Mouse (Mus musculus) liver, adult 2 months (tissue): ENCODE data around the gene I830077J02Rik. TPM values are rescaled to one million over a fixed set of nuclear protein-coding genes. Genes with fewer than 3 reads are reported as not detected.
A peak's percentile ranks its signal among the peaks of the same experiment; 100 is the strongest.

Experiments
- DNase-seq: peaks from one replicate; pipeline ENCODE4 v3.0.0-alpha.2; 2011; ENCODE audit warnings: low read depth, low spot score; ENCODE audit errors: extremely low read depth
- H3K27ac ChIP-seq: fragments of 200-500 bp; replicated peaks from 2 replicates; pipeline ENCODE4 v1.5.1; 2012; ENCODE audit warnings: low read depth, mild to moderate bottlenecking, control low read depth, inconsistent platforms, low read length; ENCODE audit not compliant: insufficient read depth
- H3K27me3 ChIP-seq: fragments of 200-500 bp; 2 replicates; pipeline ENCODE4 v1.6.1; 2012; ENCODE audit warnings: mild to moderate bottlenecking, moderate library complexity, low read length, inconsistent platforms; ENCODE audit not compliant: control insufficient read depth, insufficient read depth
- H3K36me3 ChIP-seq: fragments of 200-500 bp; 2 replicates; pipeline ENCODE4 v1.6.1; 2012; ENCODE audit warnings: low read length, inconsistent platforms; ENCODE audit not compliant: control insufficient read depth, insufficient read depth
- H3K4me1 ChIP-seq: fragments of 200-500 bp; 2 replicates; pipeline ENCODE4 v1.6.1; 2011; ENCODE audit warnings: low read length; ENCODE audit not compliant: control insufficient read depth, insufficient read depth
- H3K4me3 ChIP-seq: fragments of 200-500 bp; 2 replicates; pipeline ENCODE4 v1.5.1; 2011; ENCODE audit warnings: low read depth, mild to moderate bottlenecking, control low read depth, low read length, moderate library complexity; ENCODE audit not compliant: insufficient read depth
- H3K79me2 ChIP-seq: fragments of 200-500 bp; 2 replicates; pipeline ENCODE4 v1.6.1; 2012; ENCODE audit warnings: inconsistent platforms, mild to moderate bottlenecking, low read length, moderate library complexity; ENCODE audit not compliant: control insufficient read depth, insufficient read depth
- H3K9ac ChIP-seq: fragments of 200-500 bp; 2 replicates; pipeline ENCODE4 v1.6.1; 2012; ENCODE audit warnings: low read depth, mild to moderate bottlenecking, control low read depth, inconsistent platforms, low read length
- CTCF ChIP-seq: fragments of 200-500 bp; IDR thresholded peaks from 2 replicates; pipeline ENCODE4 v1.5.1; 2011; ENCODE audit warnings: low read depth, low read length, control low read depth
- POLR2A ChIP-seq: fragments of 200-500 bp; IDR thresholded peaks from 2 replicates; pipeline ENCODE4 v1.6.1; 2011; ENCODE audit warnings: low read length, control low read depth; ENCODE audit not compliant: insufficient read depth; ENCODE audit errors: extremely low read depth
- WGBS: fragments of 180-500 bp; shearing (Covaris S2); methylation state at CpG from one replicate; pipeline ENCODE4 v1.1.7; 2018; 5-methylcytosine and 5-hydroxymethylcytosine counted together
- polyA plus RNA-seq: library from polyadenylated mRNA; depleted of rRNA; stranded (reverse); fragments of >200 nt; gene quantifications from 2 replicates; pipeline ENCODE4 v1.2.3, GENCODE M21; 2012
- total RNA-seq: library from RNA; depleted of rRNA; stranded (reverse); fragments of >200 nt; gene quantifications from 2 replicates; pipeline ENCODE4 v1.2.3, GENCODE M21; 2014

The I830077J02Rik gene
- total and polyA plus RNA-seq, 2 experiments = 0.39 to 0.55 TPM

DNA sequence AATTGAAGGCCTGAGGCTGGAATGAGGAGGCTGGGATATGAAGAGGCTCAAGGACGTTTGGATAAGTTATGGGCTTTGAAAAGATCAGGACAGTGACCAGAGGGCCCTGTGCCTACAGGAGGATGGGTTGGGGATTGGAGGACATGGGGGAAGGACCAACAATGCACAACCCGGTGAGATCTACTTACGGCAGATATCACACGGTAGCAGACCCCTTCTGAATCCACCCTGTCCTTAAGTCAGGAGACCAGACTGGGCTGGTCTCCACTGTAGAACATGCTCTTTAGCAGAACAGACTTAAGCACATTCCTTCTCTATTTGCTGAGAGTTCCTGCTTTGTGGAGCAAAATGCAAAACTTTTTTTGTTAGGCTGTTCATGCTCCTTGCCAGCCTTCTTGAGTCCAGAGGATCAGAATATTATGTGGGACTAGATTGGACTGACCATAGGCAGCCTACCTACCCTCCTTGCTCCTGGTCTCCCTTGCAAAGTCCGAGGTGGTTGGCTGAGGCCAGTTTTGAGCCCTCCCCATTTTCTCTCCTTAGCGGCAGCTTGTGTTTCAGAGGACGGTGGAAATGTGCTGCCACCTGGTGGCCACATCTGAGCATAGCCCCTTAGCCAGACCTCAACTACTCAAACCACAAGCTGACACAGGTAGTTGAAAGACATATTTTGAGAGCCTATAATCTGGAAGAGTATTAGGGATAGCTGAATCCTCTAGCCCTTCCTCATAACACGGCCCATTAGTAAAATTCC, 32.9 kb downstream of the I830077J02Rik start:
- Histone ChIP-seq H3K36me3 (no peaks in the 10 kb centered on the region), H3K27ac (no peak overlapping the region), H3K4me3 (no peak overlapping the region), H3K27me3 (no peaks in the 10 kb centered on the region), H3K79me2 (no peaks in the 10 kb centered on the region), H3K9ac (no peak overlapping the region), H3K4me1 (no peaks in the 10 kb centered on the region; the same call in 1 of the 2 replicates)
- WGBS = 41% methylated on average over 8 of the region's 8 CpGs
- DNase-seq = peak; percentile 69
- peak; percentile 94 for TF ChIP-seq CTCF
- TF ChIP-seq POLR2A = no peak

DNA sequence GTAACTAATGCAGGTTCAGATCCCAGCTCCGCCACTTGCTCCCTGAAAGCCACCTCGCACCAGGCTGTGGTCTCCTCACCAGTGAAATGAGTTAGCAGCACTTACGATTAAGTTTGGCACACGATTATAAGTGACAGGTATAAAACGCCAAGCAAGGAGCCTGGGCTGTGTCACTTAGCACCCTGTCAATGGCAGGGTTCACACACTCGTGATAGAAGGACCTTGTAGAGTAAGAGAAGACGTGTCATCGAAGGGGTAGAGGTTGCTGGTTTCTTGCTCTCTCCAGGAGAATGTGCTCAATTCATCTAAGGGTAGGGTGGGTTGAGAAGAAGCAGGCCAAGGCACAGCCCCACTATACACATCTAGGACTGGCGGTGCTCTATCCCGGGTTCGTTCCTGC, 33.6 kb downstream of the I830077J02Rik start:
- no peak overlapping the region for H3K9ac ChIP-seq
- TF ChIP-seq POLR2A = no peak
- no peak for TF ChIP-seq CTCF
- H3K27ac ChIP-seq = no peak overlapping the region
- H3K27me3 ChIP-seq = no peaks in the 10 kb centered on the region
- H3K36me3 ChIP-seq = no peaks in the 10 kb centered on the region
- no peaks in the 10 kb centered on the region for H3K79me2 ChIP-seq
- 95% methylated on average over 11 of the region's 11 CpGs for WGBS
- H3K4me1 ChIP-seq = no peaks in the 10 kb centered on the region; the same call in 1 of the 2 replicates
- H3K4me3 ChIP-seq = no peak overlapping the region
- no peak for DNase-seq

DNA sequence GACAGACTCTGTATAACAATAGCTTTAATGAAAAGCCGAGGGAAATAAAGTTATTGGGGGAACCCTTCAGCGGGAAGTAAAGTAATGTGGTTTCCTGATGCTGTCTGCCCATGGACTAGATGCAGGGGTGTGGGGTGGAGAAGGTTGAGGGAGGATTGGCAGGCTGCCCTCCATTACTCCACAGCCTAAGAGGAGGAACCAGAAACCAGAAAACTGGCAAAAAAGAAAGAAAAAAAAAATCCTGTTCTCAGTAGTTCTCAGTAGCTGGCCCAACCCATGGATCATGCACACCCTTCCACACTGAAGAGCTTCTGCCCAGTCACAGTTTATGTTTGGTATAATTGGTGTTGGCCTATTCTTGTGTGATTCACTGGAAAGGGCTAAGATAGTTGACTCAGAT, 34.1 kb downstream of the I830077J02Rik start:
- TF ChIP-seq CTCF (no peak), POLR2A (no peak)
- H3K27ac ChIP-seq = no peak overlapping the region
- H3K4me3 ChIP-seq = no peak overlapping the region
- no peaks in the 10 kb centered on the region for H3K27me3 ChIP-seq
- H3K79me2 ChIP-seq = no peaks in the 10 kb centered on the region
- WGBS = 69% methylated on average over 2 of the region's 2 CpGs
- H3K4me1 ChIP-seq = no peaks in the 10 kb centered on the region; the same call in 1 of the 2 replicates
- H3K36me3 ChIP-seq = no peaks in the 10 kb centered on the region
- H3K9ac ChIP-seq = no peak overlapping the region
- DNase-seq = peak; percentile 32

DNA sequence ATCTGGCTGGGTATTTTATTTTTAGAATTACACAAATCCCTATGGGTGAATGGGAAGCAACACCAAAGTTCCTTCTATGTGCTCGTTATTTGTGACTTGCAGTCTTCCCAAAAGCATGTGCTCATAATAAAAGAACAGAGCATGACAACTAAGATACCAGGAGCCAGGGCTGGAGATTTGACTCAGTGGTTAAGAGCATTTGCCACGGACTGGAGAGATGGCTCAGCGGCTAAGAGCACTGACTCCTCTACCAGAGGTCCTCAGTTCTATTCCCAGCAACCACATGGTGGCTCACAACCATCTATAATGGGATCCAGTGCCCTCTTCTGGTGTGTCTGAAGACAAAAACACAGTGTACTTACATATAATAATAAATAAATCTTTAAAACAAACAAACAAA, 35.7 kb downstream of the I830077J02Rik start:
- H3K4me1 ChIP-seq = peaks cover 2% of the 10 kb centered on the region; the same call in 1 of the 2 replicates
- H3K27me3 ChIP-seq = no peaks in the 10 kb centered on the region
- H3K9ac ChIP-seq = no peak overlapping the region
- no peaks in the 10 kb centered on the region for H3K79me2 ChIP-seq
- no peak overlapping the region for H3K27ac ChIP-seq
- TF ChIP-seq CTCF (no peak), POLR2A (no peak)
- H3K4me3 ChIP-seq = no peak overlapping the region
- no peak for DNase-seq
- 93% methylated on average over 3 of the region's 3 CpGs for WGBS
- H3K36me3 ChIP-seq = no peaks in the 10 kb centered on the region

DNA sequence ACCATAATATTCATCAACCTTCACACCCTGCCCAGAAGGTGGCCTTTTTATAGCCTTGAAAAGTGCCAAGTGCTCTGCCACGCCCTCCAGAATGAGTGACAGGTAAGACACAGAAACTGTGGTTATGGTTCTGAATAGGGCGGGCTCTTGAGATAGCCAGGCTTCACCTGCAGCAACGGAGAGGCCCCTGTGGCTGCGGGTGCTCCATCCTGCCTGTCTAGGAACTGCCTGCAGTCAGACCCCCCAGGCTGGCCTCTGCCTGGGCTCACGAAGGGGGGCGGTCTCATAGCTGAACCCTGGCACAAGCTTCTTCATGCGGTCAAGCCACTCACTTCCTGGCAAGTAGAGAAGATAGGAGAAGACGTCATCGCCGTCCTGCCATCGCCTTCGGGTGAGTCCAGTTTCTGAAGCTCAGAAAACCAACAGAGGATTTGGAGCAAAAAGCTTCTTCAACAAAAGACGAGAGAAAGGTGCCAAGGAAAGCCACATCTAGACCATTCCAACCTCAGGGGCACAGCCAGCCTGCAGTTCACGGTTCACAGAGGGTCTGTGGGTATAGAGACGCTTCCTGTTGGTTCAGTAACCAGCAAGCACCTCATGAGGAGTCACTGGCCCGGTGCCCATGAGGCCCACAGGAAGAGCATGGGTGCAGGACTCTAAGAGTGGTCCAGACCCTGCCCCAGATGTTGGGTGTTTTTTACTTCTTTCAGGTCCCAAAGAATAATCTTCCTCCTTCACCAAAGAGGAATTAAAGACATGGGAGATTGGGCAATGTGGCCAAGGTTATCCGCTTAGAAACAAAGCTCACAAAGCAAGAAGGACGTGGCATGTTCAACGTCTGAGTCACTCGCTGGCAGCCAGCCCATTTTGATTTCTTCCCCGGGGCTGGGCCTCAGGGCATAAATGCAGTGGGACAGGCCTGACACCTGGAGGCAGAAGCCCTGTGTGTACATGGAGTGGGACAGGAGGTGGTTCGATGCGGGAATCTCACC, 37.6 kb downstream of the I830077J02Rik start:
- no peaks in the 10 kb centered on the region for H3K27me3 ChIP-seq
- no peaks in the 10 kb centered on the region for H3K79me2 ChIP-seq
- peak overlapping the region; percentile 22 for H3K27ac ChIP-seq
- no peaks in the 10 kb centered on the region for H3K36me3 ChIP-seq
- no peak overlapping the region for H3K9ac ChIP-seq
- H3K4me3 ChIP-seq = no peak overlapping the region
- H3K4me1 ChIP-seq = peaks cover 2% of the 10 kb centered on the region; the same call in 1 of the 2 replicates
- 55% methylated on average over 23 of the region's 23 CpGs for WGBS
- TF ChIP-seq POLR2A (no peak), CTCF (peak; percentile 83)
- peak; percentile 72 for DNase-seq
